Mouse (Mus musculus): ENCODE data around the gene Bpi.
A peak's percentile ranks its signal among the peaks of the same experiment; 100 is the strongest.

Bpi gene

GRCm38 (mm10) chr2:158242170-158242896 is 15.6 kb upstream of the Bpi start:
- no peak for DNase-seq

GRCm38 (mm10) chr2:158243129-158243870 is 14.6 kb upstream of the Bpi start:
- no peak for DNase-seq

- no peak for DNase-seq
These were observed 12.6 kb upstream of the Bpi start for GRCm38 (mm10) chr2:158245072-158245817.

- DNase-seq: no peak
These were observed 10.0 kb upstream of the Bpi start for GRCm38 (mm10) chr2:158247852-158248251.

GRCm38 (mm10) chr2:158248318-158248717 is 9.6 kb upstream of the Bpi start:
- DNase-seq: no peak

- no peak for DNase-seq
These were observed 7.3 kb upstream of the Bpi start for GRCm38 (mm10) chr2:158250558-158250957.

- no peak for DNase-seq
These were observed 4.1 kb upstream of the Bpi start for GRCm38 (mm10) chr2:158253806-158254205.

GRCm38 (mm10) chr2:158256894-158257293 is 1.0 kb upstream of the Bpi start:
- no peak for DNase-seq

GRCm38 (mm10) chr2:158258781-158259180 is 887 bp downstream of the Bpi start:
- DNase-seq: peak; percentile 68

GRCm38 (mm10) chr2:158259498-158259897 is 1.6 kb downstream of the Bpi start:
- DNase-seq: no peak

- DNase-seq: no peak
These were observed 7.0 kb downstream of the Bpi start for GRCm38 (mm10) chr2:158264877-158265276.

- DNase-seq: no peak
These were observed 12.1 kb downstream of the Bpi start for GRCm38 (mm10) chr2:158270017-158270416.

- peak; percentile 42 for DNase-seq
These were observed 15.8 kb downstream of the Bpi start for GRCm38 (mm10) chr2:158273646-158274045.

GRCm38 (mm10) chr2:158275349-158275748 is 17.5 kb downstream of the Bpi start:
- no peak for DNase-seq

- no peak for DNase-seq
These were observed 17.9 kb downstream of the Bpi start for GRCm38 (mm10) chr2:158275811-158276210.

- no peak for DNase-seq
These were observed 18.6 kb downstream of the Bpi start for GRCm38 (mm10) chr2:158276451-158276850.

- no peak for DNase-seq
These were observed 19.0 kb downstream of the Bpi start for GRCm38 (mm10) chr2:158276878-158277277.

- no peak for DNase-seq
These were observed 21.8 kb downstream of the Bpi start for GRCm38 (mm10) chr2:158279656-158280055.

GRCm38 (mm10) chr2:158281497-158282205 is 23.8 kb downstream of the Bpi start:
- no peak for DNase-seq

GRCm38 (mm10) chr2:158283136-158283535 is 25.2 kb downstream of the Bpi start:
- DNase-seq: no peak

- DNase-seq: no peak
These were observed 25.9 kb downstream of the Bpi start for GRCm38 (mm10) chr2:158283771-158284170.

GRCm38 (mm10) chr2:158284571-158284970 is 26.7 kb downstream of the Bpi start:
- DNase-seq: peak; percentile 70

GRCm38 (mm10) chr2:158285655-158286054 is 27.8 kb downstream of the Bpi start:
- DNase-seq: no peak

Measured in thymus, postnatal 25 days (tissue).